Mouse (Mus musculus) embryo, embryonic 10.5 days (tissue): Measurements from ENCODE around the gene Esrrb.

ENCODE experiments used
- DNase-seq: peaks from one replicate; pipeline ENCODE4 v3.0.0-alpha.2; 2015; ENCODE audit warnings: low spot score

Gene Esrrb

DNA sequence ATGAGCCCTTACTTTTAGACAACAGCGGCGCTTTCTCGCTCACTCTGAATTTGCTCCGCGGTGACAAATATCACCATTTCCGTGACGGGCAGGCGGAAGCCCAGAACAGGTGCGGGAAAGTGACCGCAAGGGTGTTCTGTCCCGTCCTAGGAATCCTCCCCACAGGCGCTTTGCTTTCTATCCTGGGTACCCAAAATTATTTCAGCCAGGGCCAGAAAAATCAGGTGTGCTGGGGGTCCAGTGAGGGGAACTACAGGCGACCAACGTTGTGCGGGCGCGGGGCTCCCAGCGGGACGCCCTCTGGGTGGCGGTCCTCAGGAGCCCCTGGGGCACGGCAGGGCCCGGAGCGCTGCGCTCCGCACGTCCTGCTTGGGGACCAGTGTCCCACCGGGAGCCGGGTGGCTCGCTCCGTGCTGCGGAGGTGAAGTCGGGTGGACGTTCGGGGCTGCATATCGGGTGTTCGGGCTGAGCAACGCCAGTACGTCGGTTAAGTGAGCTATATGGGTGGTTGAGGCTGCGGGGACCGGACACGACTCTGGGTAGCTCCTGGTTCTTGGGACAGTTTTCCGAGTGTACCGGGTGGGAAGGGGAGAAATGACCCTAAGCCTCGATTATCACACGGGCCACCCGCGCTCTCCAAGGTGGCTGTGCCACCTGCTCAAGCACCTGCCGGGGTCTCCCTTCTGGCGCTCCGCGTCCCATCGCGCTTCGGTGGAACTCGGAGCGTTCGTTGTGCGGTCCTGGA is 61.4 kb downstream of the Esrrb start:
- peak; percentile 18 for DNase-seq

DNA sequence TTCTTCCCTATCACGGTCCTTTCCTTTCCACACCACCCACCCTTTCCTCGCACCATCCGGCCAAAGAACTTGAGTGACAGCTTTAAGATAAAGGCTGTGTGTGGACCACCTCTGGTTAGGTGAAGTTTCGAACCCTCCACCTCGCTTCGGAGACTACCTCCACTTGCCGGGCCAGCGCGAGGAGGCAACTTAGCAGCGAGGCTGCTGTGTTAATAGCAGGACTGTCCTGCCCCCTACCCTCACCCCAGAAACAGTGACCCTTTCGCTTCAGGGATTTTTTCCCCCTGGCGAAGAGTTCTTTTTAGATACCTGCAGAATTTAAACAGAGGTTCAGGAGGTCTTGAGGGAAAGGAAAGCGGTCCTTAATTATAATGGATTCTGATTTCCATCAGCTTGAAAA is 62.2 kb downstream of the Esrrb start:
- no peak for DNase-seq

DNA sequence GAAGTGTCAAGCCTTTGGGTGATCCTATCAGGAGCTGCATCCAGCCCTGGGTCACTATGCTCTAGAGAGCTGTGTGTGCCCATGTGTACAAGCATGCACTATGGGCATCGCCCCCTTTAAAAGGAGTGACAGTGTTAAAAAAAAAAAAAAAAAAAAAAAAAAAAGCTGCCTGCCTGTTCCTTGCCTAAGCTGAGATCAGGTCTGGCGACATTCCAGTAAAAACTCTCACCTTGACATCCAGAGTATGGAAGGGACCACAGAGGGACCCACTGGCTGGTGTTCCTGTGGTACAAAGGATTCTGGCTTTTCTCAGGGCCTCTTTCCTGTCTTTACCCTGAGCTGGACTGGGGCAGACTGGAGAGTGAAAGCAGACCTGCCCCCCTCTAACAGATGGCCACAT is 66.7 kb downstream of the Esrrb start:
- DNase-seq, result no peak

DNA sequence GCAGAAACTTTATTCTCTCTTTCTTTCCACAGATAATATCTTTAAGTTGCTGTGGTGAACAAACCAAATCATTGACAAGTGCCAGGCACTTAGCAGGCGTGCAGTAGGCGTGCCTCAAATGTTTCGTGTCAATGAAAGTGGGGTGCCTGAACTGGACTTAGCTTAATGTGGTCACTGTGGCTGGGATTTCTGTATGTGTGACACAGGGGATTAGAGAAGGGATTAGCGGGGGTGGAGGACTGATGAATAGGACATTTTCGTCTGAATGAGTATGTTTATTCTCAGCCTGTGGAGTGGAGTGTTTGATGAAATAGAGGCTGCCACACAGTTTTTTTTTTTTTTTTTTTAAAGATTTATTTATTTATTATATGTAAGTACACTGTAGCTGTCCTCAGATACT is 70.8 kb downstream of the Esrrb start:
- DNase-seq, result no peak

DNA sequence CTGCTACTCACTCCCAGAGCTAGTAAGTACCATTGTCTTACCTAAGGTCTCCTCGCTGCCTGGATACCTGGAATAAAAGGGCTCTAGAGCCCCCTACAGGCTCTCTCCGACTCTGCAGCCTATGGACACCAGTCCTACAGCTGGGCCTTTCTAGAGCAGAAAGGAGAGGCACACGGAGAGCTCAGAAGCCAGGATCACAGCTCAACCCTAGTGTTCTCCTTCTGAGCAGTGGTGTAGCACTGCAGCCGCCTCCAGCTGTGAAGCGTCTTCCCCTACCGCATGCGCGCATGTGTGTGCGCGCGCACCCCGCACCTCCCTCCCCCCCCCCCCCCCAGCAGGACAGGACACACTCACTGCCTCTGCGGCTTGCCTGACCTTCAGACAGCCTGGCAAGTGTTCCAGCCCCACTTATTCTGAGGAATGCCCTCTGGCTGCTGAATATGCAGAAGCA is 72.5 kb downstream of the Esrrb start:
- peak; percentile 93 for DNase-seq

DNA sequence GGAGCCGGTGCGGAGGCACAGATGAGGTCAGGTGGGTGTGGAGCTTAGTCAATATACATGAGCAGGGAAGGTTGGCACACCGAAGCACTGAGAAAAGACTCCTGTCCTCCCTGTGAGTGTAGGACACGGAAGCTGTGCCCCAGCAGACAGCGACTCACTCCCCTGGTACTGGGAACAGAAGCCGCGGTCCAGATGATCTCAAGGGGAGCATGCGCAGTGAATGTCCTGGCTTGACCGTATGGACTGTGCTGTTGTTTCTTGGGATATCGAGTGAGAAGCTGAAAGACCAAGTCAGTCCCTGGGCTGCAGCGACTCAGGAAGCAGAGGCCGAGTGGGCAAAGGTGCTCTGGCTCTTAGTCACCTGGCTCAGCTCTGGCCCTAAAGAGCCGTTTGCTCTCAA is 74.7 kb downstream of the Esrrb start:
- no peak for DNase-seq

DNA sequence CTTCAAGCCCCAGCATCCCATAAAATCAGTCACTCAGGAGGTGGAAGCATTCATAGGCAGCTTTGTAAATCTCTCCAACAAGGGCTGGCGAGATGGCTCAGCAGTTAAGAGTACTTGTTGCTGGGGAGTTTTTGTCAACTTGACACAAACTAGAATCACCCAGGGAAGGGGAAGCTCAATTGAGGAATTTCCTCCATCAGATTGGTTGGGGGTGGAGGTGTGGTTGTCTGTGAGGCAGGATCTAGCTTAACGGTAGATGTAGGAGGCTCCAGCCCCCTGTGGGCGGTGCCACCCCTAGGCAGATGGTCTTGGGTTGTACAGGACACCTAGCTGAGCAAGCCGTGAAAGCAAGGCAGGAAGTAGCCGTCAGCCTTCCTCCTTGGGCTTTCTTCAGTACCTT is 89.9 kb downstream of the Esrrb start:
- DNase-seq, result no peak

DNA sequence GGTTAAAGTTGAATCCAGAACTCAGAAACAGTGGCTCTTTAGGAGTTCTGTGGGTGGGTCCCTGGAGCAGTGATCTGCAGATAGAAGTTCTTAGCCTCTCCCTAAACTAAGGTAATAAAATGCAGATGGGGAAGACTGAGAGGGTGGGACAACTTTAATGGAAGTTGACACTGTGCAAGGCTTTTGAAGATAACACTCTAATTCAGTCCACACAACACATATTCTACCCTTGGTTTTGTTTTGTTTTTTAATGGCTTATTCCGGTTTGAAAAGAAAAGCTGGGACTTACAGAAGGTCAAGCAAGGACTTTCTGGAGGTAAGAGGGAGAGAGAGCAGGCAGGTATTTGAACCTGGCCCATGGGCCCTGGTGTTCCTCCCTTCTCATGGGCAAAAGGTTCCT is 94.1 kb downstream of the Esrrb start:
- DNase-seq, result no peak

DNA sequence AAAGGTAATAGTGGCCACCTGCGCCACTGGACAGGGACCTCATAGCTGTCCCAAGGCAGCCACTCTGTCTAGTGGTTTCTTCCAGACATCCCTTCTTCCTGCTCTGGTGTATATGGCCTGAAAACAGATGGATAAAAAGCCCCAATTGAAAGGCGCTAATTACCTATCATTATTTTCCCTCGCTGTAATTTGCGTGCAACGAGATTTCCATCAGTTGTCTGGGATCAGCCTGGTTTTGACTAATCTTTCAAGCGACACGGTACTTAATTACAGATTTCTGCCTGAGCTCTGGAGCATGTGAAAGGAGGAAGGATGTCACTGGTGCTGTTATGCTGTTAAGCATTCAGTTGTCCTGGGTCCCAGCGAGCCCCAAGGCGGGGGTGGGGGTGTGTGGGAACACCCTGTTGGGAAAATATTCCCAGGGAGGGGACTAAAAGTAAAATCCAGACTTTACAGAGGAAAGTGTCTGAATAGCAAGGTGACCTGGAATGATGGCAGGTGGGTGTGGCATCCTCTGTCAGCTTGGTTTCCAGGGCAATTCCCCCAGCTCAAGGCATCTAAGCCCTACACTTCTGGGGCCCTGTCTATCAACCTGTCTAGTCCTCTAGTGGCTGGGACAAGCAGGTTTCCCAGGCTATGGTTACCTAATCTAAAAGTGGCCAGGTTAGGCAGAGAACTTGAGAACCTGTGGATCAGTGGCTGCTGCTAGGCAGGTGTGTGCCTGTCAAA is 102.0 kb downstream of the Esrrb start:
- DNase-seq, result no peak

DNA sequence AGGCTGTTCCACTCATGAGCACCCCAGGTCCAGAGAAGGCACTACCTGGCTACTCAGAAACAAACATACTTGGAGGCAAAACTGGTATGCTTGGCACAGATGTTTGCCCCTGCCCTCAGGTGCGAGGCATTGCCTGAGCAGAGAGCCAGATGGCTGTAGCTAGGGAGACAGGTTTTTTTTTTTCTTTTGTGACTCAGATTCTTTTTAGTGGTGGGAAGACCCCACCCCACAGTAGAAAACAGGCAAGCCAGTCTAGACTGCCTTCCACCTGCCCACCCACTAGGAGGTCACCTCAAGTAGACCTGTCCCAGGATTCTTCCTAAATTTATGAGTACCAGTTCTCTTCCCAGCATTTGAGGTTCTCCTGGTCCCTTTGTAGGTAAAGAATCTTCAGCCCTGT is 103.5 kb downstream of the Esrrb start:
- no peak for DNase-seq

DNA sequence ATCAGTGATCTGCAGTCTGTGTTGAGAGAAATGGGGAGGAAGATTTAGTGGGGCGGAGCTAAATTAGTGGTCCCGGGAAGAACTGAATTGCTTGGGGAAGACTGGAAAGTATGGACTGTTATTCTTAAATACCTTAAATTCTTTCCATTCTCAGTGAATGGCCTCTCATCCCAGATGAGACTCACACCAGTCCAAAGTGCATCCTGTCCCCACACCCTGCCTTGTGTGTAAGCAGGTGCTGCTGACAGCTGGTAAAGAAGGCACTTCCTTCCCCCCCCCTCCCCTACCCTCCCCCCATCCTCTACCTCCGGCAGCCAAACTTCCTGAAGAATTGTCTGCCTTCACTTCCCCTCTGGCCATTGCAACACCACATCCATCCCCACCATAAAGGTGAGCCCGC is 105.3 kb downstream of the Esrrb start:
- no peak for DNase-seq

DNA sequence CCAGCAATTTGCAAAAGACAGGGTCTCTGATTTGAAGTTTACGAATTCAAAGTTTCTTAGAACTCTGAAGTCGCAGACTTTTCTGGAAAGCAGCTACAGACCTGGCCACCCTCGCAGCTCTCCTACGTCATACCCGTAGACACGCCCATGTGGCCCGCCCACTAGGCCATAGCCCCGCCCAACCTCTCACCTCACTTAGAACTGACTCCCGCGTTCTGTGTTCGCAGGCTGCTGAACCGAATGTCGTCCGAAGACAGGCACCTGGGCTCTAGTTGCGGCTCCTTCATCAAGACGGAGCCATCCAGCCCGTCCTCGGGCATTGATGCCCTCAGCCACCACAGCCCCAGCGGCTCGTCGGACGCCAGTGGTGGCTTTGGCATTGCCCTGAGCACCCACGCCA is 109.0 kb downstream of the Esrrb start:
- DNase-seq, result no peak

DNA sequence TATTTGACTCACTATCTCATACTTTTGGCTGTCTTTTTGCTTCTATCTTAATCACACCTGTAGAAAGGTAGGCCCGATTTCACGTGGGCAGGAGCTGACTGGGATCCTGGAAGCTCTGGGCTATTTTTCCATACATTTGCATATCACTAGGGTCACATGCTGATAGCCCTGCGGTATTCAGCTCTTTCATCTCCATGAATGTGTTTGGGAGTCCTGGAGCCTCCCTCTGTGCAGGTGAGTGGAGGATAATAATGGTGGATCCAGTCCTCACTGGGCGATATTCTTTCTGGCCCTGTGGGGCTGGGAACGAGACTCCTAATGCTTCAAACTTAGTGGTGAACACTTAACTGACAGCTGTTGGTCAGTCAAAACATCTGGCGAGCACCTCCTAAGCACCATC is 110.0 kb downstream of the Esrrb start:
- no peak for DNase-seq

DNA sequence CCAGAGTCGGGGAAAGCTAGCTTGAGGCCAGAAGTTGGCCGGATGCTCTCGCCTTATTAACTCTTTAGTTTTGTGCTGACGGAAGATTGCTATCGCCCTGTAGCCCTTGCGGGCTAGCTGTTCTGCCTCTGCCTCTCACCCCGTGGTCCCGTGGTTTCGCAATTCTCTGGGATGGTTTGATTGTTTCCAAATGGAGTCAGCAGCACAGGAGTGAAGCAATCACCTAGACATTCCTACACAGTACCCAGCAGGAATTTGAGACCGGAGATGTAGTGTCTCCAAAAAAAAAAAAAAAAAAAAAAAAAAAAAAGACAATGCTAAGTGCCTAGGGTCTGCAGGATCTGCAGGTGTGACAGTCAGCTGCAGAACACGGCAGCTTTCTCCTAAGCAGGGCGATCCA is 112.7 kb downstream of the Esrrb start:
- no peak for DNase-seq

DNA sequence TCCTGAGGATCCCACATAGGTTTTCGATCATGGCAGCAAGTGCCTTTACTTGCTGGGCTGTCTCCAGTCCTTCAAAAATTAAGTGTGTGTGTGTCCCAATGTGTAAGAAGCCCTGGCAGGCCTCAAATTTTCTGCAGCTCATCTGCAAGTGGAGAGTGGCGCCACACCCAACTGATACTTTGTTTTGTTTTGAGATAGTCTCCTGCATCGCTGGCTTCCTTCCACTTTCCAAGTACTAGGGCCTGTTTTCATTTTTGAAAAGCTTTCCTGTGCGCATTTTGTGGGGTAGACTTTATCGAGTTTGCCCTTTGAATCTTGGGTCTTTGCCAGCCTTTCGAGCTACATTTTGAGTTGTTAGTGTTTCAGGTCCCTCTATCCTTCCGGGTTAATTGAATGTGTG is 115.1 kb downstream of the Esrrb start:
- DNase-seq, result no peak

DNA sequence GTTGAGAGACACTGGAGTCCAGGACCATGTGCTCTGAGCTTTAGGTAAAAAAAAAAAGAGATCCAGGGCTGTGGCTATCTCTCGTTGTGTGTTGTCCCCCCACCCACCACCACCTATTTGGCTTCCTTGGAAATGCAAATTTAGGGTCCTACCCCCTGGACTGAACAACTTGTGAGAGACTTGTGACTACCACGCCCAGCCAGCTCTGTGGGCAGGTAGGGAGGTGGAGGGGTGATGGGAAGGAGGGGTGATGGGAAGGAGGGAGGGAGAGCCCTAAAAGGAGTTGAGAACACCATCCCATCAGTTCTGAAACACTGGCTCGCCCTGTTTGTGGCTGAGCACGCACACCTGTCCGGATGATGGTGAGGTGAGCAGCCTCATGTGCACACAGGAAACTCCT is 118.0 kb downstream of the Esrrb start:
- no peak for DNase-seq

DNA sequence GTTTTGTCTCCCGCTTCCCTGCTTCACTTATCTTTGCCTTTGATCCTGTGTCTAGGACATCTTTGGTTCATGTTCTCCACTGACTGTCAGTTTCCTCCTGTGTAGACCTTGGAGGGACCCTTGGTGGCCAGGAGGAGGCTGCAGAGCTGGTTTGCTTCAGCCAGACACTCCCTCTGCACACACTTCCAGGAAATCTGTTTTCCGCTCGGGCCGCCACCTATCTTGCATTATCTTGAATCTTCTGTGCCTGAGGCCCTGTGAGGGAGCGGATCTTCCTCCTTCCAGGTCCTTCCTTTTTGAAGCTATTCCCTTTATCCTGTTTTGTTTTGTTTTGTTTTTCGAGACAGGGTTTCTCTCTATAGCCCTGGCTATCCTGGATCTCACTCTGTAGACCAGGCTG is 121.1 kb downstream of the Esrrb start:
- DNase-seq, result no peak

DNA sequence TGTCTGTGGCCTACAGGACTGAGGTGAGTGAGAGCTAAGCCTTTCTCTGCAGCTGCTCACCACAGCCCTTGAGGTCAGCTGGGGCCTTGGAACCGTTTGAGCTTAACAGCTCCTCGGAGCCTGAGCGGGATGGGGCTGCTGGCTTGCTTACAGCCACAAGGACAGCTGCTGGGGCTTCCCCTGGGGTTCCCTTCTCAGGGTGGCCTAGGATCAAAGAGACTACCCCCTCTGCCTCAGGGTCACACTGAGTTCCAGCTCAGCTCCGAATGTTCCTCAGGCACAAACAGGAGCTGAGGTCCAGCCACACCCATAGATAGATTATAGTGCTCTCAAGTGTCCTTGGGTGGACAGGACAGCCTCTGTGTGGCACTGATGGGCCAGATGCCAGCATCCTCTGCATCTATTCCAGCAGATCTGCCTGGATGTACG is 122.5 kb downstream of the Esrrb start:
- no peak for DNase-seq

DNA sequence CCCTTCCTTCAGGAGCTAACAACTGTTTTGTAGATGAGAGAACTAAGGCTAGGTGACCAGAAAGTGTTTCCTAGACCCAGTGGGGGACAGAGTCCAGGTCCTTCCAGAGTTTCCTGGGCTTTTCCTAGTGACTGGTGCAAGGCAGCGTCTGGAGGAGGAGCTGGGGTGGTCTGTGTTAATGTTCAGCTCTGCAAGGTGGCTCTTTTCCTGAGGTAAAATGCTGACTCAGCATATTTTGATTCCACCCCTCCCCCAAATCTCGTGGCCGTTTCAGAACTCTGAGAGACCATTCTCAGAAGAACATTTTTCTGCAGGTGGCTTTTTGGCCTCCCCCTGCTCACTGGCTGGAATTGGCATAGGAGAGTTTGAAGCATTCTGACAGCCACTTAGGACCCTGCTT is 127.1 kb downstream of the Esrrb start:
- no peak for DNase-seq

DNA sequence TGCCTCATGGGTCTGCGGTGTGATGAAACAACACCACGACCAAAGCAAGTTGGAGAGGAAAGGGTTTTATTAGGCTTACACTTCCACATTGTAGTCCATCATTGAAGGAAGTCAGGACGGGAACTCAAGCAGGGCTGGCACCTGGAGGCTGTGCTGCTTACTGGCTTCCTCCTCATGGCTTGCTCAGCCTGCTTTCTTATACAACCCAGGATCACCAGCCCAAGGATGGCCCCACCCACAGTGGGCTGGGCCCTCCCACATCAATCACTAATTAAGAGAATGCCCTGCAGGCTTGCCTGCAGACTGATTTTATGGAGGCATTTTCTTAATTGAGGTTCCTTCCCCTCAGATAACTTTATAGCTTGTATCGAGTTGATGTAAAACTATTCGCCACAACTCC is 129.1 kb downstream of the Esrrb start:
- DNase-seq, result no peak

DNA sequence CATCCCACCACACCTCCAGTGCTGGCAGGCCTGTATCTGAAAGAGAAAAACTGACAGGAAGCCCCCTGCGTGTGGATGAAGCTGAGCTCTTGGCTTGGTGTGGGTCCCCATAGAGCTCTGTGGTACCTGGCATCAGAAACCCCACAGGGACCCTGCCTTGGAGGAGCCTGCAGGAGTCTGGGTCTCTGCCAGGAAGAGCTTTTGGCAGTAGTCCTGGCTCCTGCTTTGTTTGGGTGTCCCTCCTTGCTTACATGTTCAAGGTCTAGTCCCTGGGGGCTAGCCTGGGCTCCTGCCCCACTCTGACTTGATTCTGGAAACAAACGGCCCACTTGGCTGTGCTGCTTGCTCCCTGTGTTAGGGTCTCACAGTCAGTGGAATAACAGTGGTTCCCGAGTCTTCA is 130.6 kb downstream of the Esrrb start:
- DNase-seq, result no peak

DNA sequence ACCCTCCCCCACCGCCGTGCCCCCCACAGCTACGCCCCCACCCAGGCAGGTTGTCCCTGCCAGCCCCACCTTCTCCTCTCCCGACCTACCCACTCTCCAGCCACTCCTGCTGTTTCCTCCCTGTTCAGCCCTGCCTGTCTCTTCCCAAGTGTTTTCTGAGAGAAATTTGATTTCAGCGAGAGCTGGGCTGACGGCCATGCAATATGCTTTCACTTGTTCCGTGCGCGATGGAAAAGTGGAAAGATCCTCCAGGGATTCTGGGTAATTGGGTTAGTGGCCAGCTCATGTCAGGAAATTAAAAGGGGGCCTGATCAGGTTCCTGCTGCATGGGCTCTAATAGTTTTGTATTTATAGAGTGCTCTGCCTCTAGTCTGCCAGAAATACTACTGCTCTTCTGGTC is 131.9 kb downstream of the Esrrb start:
- no peak for DNase-seq

DNA sequence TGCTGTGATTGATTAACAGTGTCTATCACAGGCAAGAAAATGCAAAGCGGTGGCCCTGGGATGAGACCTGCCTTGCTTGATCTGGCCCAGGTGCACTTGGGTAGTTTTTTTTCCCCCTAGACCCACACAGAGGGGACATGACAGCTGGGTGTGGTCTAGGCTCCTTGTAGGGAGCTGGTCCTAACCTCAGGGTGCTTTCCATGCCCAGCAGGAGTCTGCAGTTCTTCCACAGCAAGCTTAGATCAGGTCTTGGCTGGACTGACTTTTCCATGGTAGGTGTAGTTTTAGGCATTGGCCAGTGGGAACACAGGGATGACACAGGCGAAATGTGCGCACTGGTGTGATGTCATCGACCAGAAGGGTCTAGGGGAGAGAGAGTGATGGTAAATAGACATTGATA is 136.2 kb downstream of the Esrrb start:
- no peak for DNase-seq

DNA sequence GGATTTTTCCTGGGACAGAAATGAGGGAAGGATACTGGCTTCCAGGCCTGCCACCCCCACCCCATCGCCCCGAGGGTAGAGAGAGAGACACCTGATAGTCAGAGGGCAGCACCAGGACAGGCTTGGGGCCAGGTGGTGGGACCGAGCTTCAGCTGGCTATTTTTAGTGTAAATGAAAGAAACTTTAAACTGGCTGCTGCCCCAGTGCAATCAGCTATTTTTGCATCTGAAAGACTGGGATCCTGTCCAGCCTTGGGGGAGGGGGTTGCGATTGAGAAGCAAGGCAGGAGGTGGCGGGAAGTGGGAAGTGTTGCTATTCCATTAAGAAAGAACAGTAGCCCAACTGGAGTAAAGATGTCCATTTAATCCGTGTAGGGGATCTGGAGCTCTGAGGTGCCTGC is 137.8 kb downstream of the Esrrb start:
- DNase-seq, result no peak
